Mouse (Mus musculus): Measurements from ENCODE around the gene Mtf1. TPM values are rescaled to one million over a fixed set of nuclear protein-coding genes. Genes with fewer than 3 reads are reported as not detected.

Gene Mtf1
- polyA plus RNA-seq, 1 experiment, result 6.9 TPM

Other genes starting within 250 kb of the Mtf1 start
- not detected in 2 replicates for gene 3100002H09Rik, start 191.3 kb upstream of the Mtf1 start, polyA plus RNA-seq (2012; ENCODE audit: insufficient read depth, insufficient read length, missing spikeins)
- gene Pou3f1, start 145.3 kb upstream of the Mtf1 start, polyA plus RNA-seq (2012; ENCODE audit: insufficient read depth, insufficient read length, missing spikeins), result 0.52 TPM in 1 of 2 replicates, not detected in the other
- gene Utp11, start 108.5 kb upstream of the Mtf1 start, polyA plus RNA-seq (2012; ENCODE audit: insufficient read depth, insufficient read length, missing spikeins), result 20.9 and 27.6 TPM in 2 replicates
- gene Fhl3, start 101.4 kb upstream of the Mtf1 start, polyA plus RNA-seq (2012; ENCODE audit: insufficient read depth, insufficient read length, missing spikeins), result 10.7 and 14.1 TPM in 2 replicates
- 19.2 and 21.2 TPM in 2 replicates for gene Sf3a3, start 87.3 kb upstream of the Mtf1 start, polyA plus RNA-seq (2012; ENCODE audit: insufficient read depth, insufficient read length, missing spikeins)
- gene Inpp5b, start 60.3 kb upstream of the Mtf1 start, polyA plus RNA-seq (2012; ENCODE audit: insufficient read depth, insufficient read length, missing spikeins), result 9.0 and 15.7 TPM in 2 replicates
- gene Yrdc, start 48.6 kb downstream of the Mtf1 start, polyA plus RNA-seq (2012; ENCODE audit: insufficient read depth, insufficient read length, missing spikeins), result 15.8 and 17.4 TPM in 2 replicates
- gene 1110065P20Rik, start 49.1 kb downstream of the Mtf1 start, polyA plus RNA-seq (2012; ENCODE audit: insufficient read depth, insufficient read length, missing spikeins), result 37.8 and 44.1 TPM in 2 replicates
- 0.42 TPM in 1 of 2 replicates, not detected in the other for gene Maneal, start 60.1 kb downstream of the Mtf1 start, polyA plus RNA-seq (2012; ENCODE audit: insufficient read depth, insufficient read length, missing spikeins)
- gene Epha10, start 78.8 kb downstream of the Mtf1 start, polyA plus RNA-seq (2012; ENCODE audit: insufficient read depth, insufficient read length, missing spikeins), result not detected in 2 replicates
- 3.9 and 7.2 TPM in 2 replicates for gene 9930104L06Rik, start 134.9 kb downstream of the Mtf1 start, polyA plus RNA-seq (2012; ENCODE audit: insufficient read depth, insufficient read length, missing spikeins)
- not detected in 2 replicates for gene Cdca8, start 137.2 kb downstream of the Mtf1 start, polyA plus RNA-seq (2012; ENCODE audit: insufficient read depth, insufficient read length, missing spikeins)
- gene Rspo1, start 184.3 kb downstream of the Mtf1 start, polyA plus RNA-seq (2012; ENCODE audit: insufficient read depth, insufficient read length, missing spikeins), result not detected in 2 replicates
- 25.0 and 26.6 TPM in 2 replicates for gene Gnl2, start 214.5 kb downstream of the Mtf1 start, polyA plus RNA-seq (2012; ENCODE audit: insufficient read depth, insufficient read length, missing spikeins)

Data from brown adipose tissue, adult 24 weeks (tissue).